Mouse (Mus musculus) B cell, adult 67 days (primary cell): ENCODE measurements around the gene Spem1. TPM values are rescaled to one million over a fixed set of nuclear protein-coding genes. Genes with fewer than 3 reads are reported as not detected.

ENCODE experiments used
- total RNA-seq, 2 experiments: library from RNA; stranded (reverse); gene quantifications; 4 replicates each; pipeline ENCODE4 v1.2.4; 2023

The Spem1 gene
- not detected for total RNA-seq

GRCm38 (mm10) chr11:69822080-69822479, at the start of gene Spem1:
Gene Spem1 (minus strand): TSS chr11:69822180.

GRCm38 (mm10) chr11:69858113-69858998, 36.4 kb upstream of the Spem1 start, which contains the start of gene Tnk1:
Gene Tnk1 (minus strand): TSS chr11:69858730.

GRCm38 (mm10) chr11:69846198-69846680, 24.3 kb upstream of the Spem1 start, which contains the start of gene Plscr3:
Gene Plscr3 (plus strand): TSS chr11:69846376.

GRCm38 (mm10) chr11:69837952-69838713, 16.2 kb upstream of the Spem1 start, which contains the start of gene Tmem256:
Gene Tmem256 (plus strand): TSS chr11:69838514.

GRCm38 (mm10) chr11:69837604-69837951, 15.6 kb upstream of the Spem1 start, which contains the start of gene Nlgn2:
Gene Nlgn2 (minus strand): TSS chr11:69837784.

GRCm38 (mm10) chr11:69818365-69818764, 3.6 kb downstream of the Spem1 start, which contains the start of gene Spem2:
Gene Spem2 (minus strand): TSS chr11:69818465.

GRCm38 (mm10) chr11:69815155-69815554, 6.8 kb downstream of the Spem1 start, which contains the start of gene Gm39566:
Gene Gm39566 (minus strand): TSS chr11:69815298.

GRCm38 (mm10) chr11:69804972-69805909, 16.7 kb downstream of the Spem1 start, which contains the start of gene Tmem102:
Gene Tmem102 (minus strand): TSS chr11:69805624.

GRCm38 (mm10) chr11:69801379-69801977, 20.5 kb downstream of the Spem1 start, which contains the start of gene Fgf11:
Gene Fgf11 (minus strand): TSS chr11:69801857.

GRCm38 (mm10) chr11:69795168-69795982, 26.6 kb downstream of the Spem1 start, which contains the start of gene Chrnb1:
Gene Chrnb1 (minus strand): TSS chr11:69795943.

Other genes starting within 250 kb of the Spem1 start
- gene Wrap53, start 241.9 kb downstream of the Spem1 start, total RNA-seq, result 10 to 100 TPM; 13.8 to 15.2 TPM
- 100 to 1,000 TPM; 143 TPM for gene Trp53, start 241.8 kb downstream of the Spem1 start, total RNA-seq
- under 1 TPM in 1 of 2 experiments, not detected in 1; 0.75 TPM for gene Atp1b2, start 216.2 kb downstream of the Spem1 start, total RNA-seq
- not detected for gene Shbg, start 204.3 kb downstream of the Spem1 start, total RNA-seq
- not detected for gene Sat2, start 200.2 kb downstream of the Spem1 start, total RNA-seq
- gene Fxr2, start 189.2 kb downstream of the Spem1 start, total RNA-seq, result 10 to 100 TPM; 88.3 to 96.6 TPM
- gene Sox15, start 166.9 kb downstream of the Spem1 start, total RNA-seq, result under 1 TPM in 1 of 2 experiments, not detected in 1; 0.92 TPM
- gene Mpdu1, start 159.5 kb downstream of the Spem1 start, total RNA-seq, result 10 to 100 TPM; 60.2 to 64.5 TPM
- 10 to 100 TPM in 1 of 2 experiments, 1 to 10 TPM in 1; 7.9 to 12.1 TPM for gene Cd68, start 156.0 kb downstream of the Spem1 start, total RNA-seq
- 100 to 1,000 TPM; 720 to 780 TPM for gene Eif4a1, start 149.8 kb downstream of the Spem1 start, total RNA-seq
- gene Senp3, start 140.1 kb downstream of the Spem1 start, total RNA-seq, result 100 to 1,000 TPM; 134 to 139 TPM
- not detected for gene Tnfsf13, start 136.4 kb downstream of the Spem1 start, total RNA-seq
- gene Tnfsf12, start 126.3 kb downstream of the Spem1 start, total RNA-seq, result not detected
- gene Tnfsfm13, start 126.1 kb downstream of the Spem1 start, total RNA-seq, result not detected
- gene Polr2a, start 63.5 kb downstream of the Spem1 start, total RNA-seq, result 100 to 1,000 TPM; 254 to 255 TPM
- gene Slc35g3, start 60.2 kb downstream of the Spem1 start, total RNA-seq, result not detected
- gene Zbtb4, start 56.3 kb downstream of the Spem1 start, total RNA-seq, result 10 to 100 TPM; 61.0 to 64.9 TPM
- gene Chrnb1, start 26.2 kb downstream of the Spem1 start, total RNA-seq, result 10 to 100 TPM; 10.5 to 13.5 TPM
- gene Fgf11, start 20.3 kb downstream of the Spem1 start, total RNA-seq, result under 1 TPM in 1 of 2 experiments, not detected in 1; 0.44 TPM
- not detected for gene Tmem102, start 16.6 kb downstream of the Spem1 start, total RNA-seq
- gene Gm39566, start 6.9 kb downstream of the Spem1 start, total RNA-seq, result not detected
- gene Spem2, start 3.7 kb downstream of the Spem1 start, total RNA-seq, result not detected
- gene Nlgn2, start 15.6 kb upstream of the Spem1 start, total RNA-seq, result under 1 TPM; 0.12 to 0.41 TPM
- gene Tmem256, start 16.3 kb upstream of the Spem1 start, total RNA-seq, result 10 to 100 TPM; 27.0 to 38.9 TPM
- 10 to 100 TPM; 10.4 to 14.7 TPM for gene Plscr3, start 24.2 kb upstream of the Spem1 start, total RNA-seq
- not detected for gene Tnk1, start 36.5 kb upstream of the Spem1 start, total RNA-seq
- not detected for gene Tmem95, start 55.8 kb upstream of the Spem1 start, total RNA-seq
- gene Kctd11, start 59.2 kb upstream of the Spem1 start, total RNA-seq, result 1 to 10 TPM; 2.7 to 3.2 TPM
- 100 to 1,000 TPM; 518 to 555 TPM for gene Acap1, start 73.4 kb upstream of the Spem1 start, total RNA-seq
- 1 to 10 TPM; 2.5 TPM for gene 2810408A11Rik, start 78.8 kb upstream of the Spem1 start, total RNA-seq
- 10 to 100 TPM; 76.0 to 83.3 TPM for gene Neurl4, start 78.9 kb upstream of the Spem1 start, total RNA-seq
- gene Gps2, start 91.7 kb upstream of the Spem1 start, total RNA-seq, result 100 to 1,000 TPM; 148 to 150 TPM
- gene Eif5a, start 99.8 kb upstream of the Spem1 start, total RNA-seq, result 100 to 1,000 TPM; 355 to 387 TPM
- not detected for gene Ybx2, start 113.6 kb upstream of the Spem1 start, total RNA-seq
- not detected for gene Slc2a4, start 126.0 kb upstream of the Spem1 start, total RNA-seq
- gene Cldn7, start 142.6 kb upstream of the Spem1 start, total RNA-seq, result not detected
- gene Ctdnep1, start 159.0 kb upstream of the Spem1 start, total RNA-seq, result 100 to 1,000 TPM; 111 to 123 TPM
- 10 to 100 TPM; 38.4 to 50.9 TPM for gene Elp5, start 160.3 kb upstream of the Spem1 start, total RNA-seq
- 100 to 1,000 TPM; 291 to 311 TPM for gene Gabarap, start 169.0 kb upstream of the Spem1 start, total RNA-seq
- gene Phf23, start 173.6 kb upstream of the Spem1 start, total RNA-seq, result 10 to 100 TPM; 59.7 to 74.6 TPM
- gene Dvl2, start 178.4 kb upstream of the Spem1 start, total RNA-seq, result 10 to 100 TPM; 47.8 to 61.1 TPM
- 10 to 100 TPM; 58.2 to 58.6 TPM for gene Acadvl, start 193.2 kb upstream of the Spem1 start, total RNA-seq
- gene Dlg4, start 194.8 kb upstream of the Spem1 start, total RNA-seq, result 1 to 10 TPM; 1.9 to 4.5 TPM
- gene Asgr1, start 231.9 kb upstream of the Spem1 start, total RNA-seq, result not detected